Mouse (Mus musculus) heart, embryonic 14.5 days (tissue): ENCODE data around the gene Tshz2. TPM values are rescaled to one million over a fixed set of nuclear protein-coding genes. Genes with fewer than 3 reads are reported as not detected.
A peak's percentile ranks its signal among the peaks of the same experiment; 100 is the strongest.

Source experiments
- ATAC-seq: fragments of 200-750 bp; cut with Nextera tagmentation; 2 replicates; pipeline ENCODE4 v1.8.0; 2017; ENCODE audit warnings: low read depth, moderate TSS enrichment; ENCODE audit not compliant: insufficient number of reproducible peaks, insufficient read depth, low FRiP score
- H3K27ac ChIP-seq, 2 experiments: fragments of 200-500 bp in 1 of 2; fragments of 300-500 bp in 1 of 2; sonication (generic) in 1 of 2; replicated peaks in 1 of 2; 2 replicates each; pipeline ENCODE4 v1.5.1; 2012 to 2014; ENCODE audit warnings: low read depth in 2 of 2, low read length in 2 of 2, control low read depth in 1 of 2, mild to moderate bottlenecking in 1 of 2, mixed read lengths in 1 of 2; ENCODE audit not compliant: control insufficient read depth in 1 of 2, insufficient read depth in 1 of 2
- H3K27me3 ChIP-seq: fragments of 300-500 bp; sonication (generic); 2 replicates; pipeline ENCODE4 v1.6.1; 2014; ENCODE audit warnings: mild to moderate bottlenecking, low read length, control low read depth; ENCODE audit not compliant: control insufficient read depth, insufficient read depth
- H3K36me3 ChIP-seq: fragments of 300-500 bp; sonication (generic); 2 replicates; pipeline ENCODE4 v1.6.1; 2014; ENCODE audit warnings: mild to moderate bottlenecking, control low read depth, low read length, mixed read lengths; ENCODE audit not compliant: control insufficient read depth, insufficient read depth
- H3K4me1 ChIP-seq, 2 experiments: fragments of 200-500 bp in 1 of 2; fragments of 300-500 bp in 1 of 2; sonication (generic) in 1 of 2; 2 replicates each; pipeline ENCODE4 v1.6.1; 2012 to 2014; ENCODE audit warnings: low read length in 2 of 2, control low read depth in 1 of 2, mixed read lengths in 1 of 2; ENCODE audit not compliant: control insufficient read depth in 2 of 2, insufficient read depth in 2 of 2
- H3K4me2 ChIP-seq: fragments of 300-500 bp; sonication (generic); 2 replicates; pipeline ENCODE4 v1.6.1; 2014; ENCODE audit warnings: mild to moderate bottlenecking, low read length
- H3K4me3 ChIP-seq, 2 experiments: fragments of 200-500 bp in 1 of 2; fragments of 300-500 bp in 1 of 2; sonication (generic) in 1 of 2; 2 replicates each; pipeline ENCODE4 v1.5.1; 2012 to 2014; ENCODE audit warnings: low read length in 2 of 2, mild to moderate bottlenecking in 2 of 2, control low read depth in 1 of 2, low read depth in 1 of 2, moderate library complexity in 1 of 2; ENCODE audit not compliant: control insufficient read depth in 1 of 2, insufficient read depth in 1 of 2
- H3K9ac ChIP-seq: fragments of 300-500 bp; sonication (generic); 2 replicates; pipeline ENCODE4 v1.6.1; 2014; ENCODE audit warnings: mild to moderate bottlenecking, low read length
- H3K9me3 ChIP-seq: fragments of 300-500 bp; sonication (generic); 2 replicates; pipeline ENCODE4 v1.6.1; 2016; ENCODE audit warnings: low read length, control low read depth; ENCODE audit not compliant: control insufficient read depth
- WGBS: fragments of 180-500 bp; shearing (Covaris S2); extraction: QIAGEN DNeasy Blood & Tissue Kit; methylation state at CpG from one replicate; pipeline ENCODE4 v1.1.7; 2014; 5-methylcytosine and 5-hydroxymethylcytosine counted together
- polyA plus RNA-seq: library from polyadenylated mRNA; unstranded; fragments of >200 nt; fragmentation: Nextera tagmentation; extraction: Ambion mirVana; gene quantifications from 2 replicates; pipeline ENCODE4 v1.2.1, GENCODE M21; 2014

Gene Tshz2
- polyA plus RNA-seq, 1 experiment from 2014 or later: 3.4 TPM

GRCm38 (mm10) chr2:169987186-169987585, 354.4 kb downstream of the Tshz2 start:
- ATAC-seq: no peak
- no peak overlapping the region for H3K27ac ChIP-seq
- H3K4me2 ChIP-seq: peak overlapping the region; percentile 34; the same call in 1 of the 2 replicates
- H3K36me3 ChIP-seq: no peaks in the 10 kb centered on the region
- peaks cover 5% of the 10 kb centered on the region; the same call in 1 of the 2 replicates for H3K9me3 ChIP-seq
- no peaks in the 10 kb centered on the region for H3K27me3 ChIP-seq
- H3K4me1 ChIP-seq: no peaks in the 10 kb centered on the region
- WGBS: 57% methylated on average over 13 of the region's 13 CpGs
- no peak overlapping the region for H3K9ac ChIP-seq
- H3K4me3 ChIP-seq: no peak overlapping the region

GRCm38 (mm10) chr2:169989186-169989585, 356.4 kb downstream of the Tshz2 start:
- Histone ChIP-seq H3K9me3 (no peaks in the 10 kb centered on the region), H3K36me3 (no peaks in the 10 kb centered on the region), H3K27ac (no peak overlapping the region), H3K4me1 (no peaks in the 10 kb centered on the region), H3K9ac (no peak overlapping the region), H3K27me3 (no peaks in the 10 kb centered on the region), H3K4me2 (no peak overlapping the region), H3K4me3 (no peak overlapping the region)
- ATAC-seq: no peak
- 92% methylated on average over 1 of the region's 1 CpGs for WGBS

GRCm38 (mm10) chr2:169990991-169991390, 358.2 kb downstream of the Tshz2 start:
- Histone ChIP-seq H3K36me3 (no peaks in the 10 kb centered on the region), H3K4me1 (peaks cover 5 to 8% of the 10 kb centered on the region in 2 experiments; a peak in 3 of 4 replicates), H3K27ac (no peak overlapping the region), H3K27me3 (no peaks in the 10 kb centered on the region; the same call in 1 of the 2 replicates), H3K9ac (no peak overlapping the region), H3K4me2 (no peak overlapping the region), H3K9me3 (no peaks in the 10 kb centered on the region), H3K4me3 (no peak overlapping the region)
- 86% methylated on average over 7 of the region's 7 CpGs for WGBS
- ATAC-seq: no peak

GRCm38 (mm10) chr2:169995987-169996386, 363.2 kb downstream of the Tshz2 start:
- H3K9ac ChIP-seq: no peak overlapping the region
- peaks cover 9 to 27% of the 10 kb centered on the region in 2 experiments for H3K4me1 ChIP-seq
- no peak overlapping the region for H3K27ac ChIP-seq
- H3K27me3 ChIP-seq: no peaks in the 10 kb centered on the region; the same call in 1 of the 2 replicates
- no peaks in the 10 kb centered on the region for H3K9me3 ChIP-seq
- no peaks in the 10 kb centered on the region for H3K36me3 ChIP-seq
- WGBS: 19% methylated on average over 12 of the region's 12 CpGs
- ATAC-seq: no peak
- peak overlapping the region in 1 of 2 experiments; percentile 14; a peak in 1 of 4 replicates for H3K4me3 ChIP-seq
- H3K4me2 ChIP-seq: peak overlapping the region; percentile 53

- no peaks in the 10 kb centered on the region for H3K9me3 ChIP-seq
- H3K27ac ChIP-seq: no peak overlapping the region
- no peak overlapping the region for H3K9ac ChIP-seq
- H3K27me3 ChIP-seq: no peaks in the 10 kb centered on the region; the same call in 1 of the 2 replicates
- ATAC-seq: no peak
- no peaks in the 10 kb centered on the region for H3K36me3 ChIP-seq
- 0 out of 4 replicates have a peak overlapping the region, but pooled peaks of 1 of the 2 experiments have one; percentile 14 for H3K4me3 ChIP-seq
- peak overlapping the region; percentile 53 for H3K4me2 ChIP-seq
- peaks cover 9 to 27% of the 10 kb centered on the region in 2 experiments for H3K4me1 ChIP-seq
- WGBS: 49% methylated on average over 16 of the region's 16 CpGs
These were observed 363.9 kb downstream of the Tshz2 start for GRCm38 (mm10) chr2:169996501-169997237.

- H3K4me2 ChIP-seq: no peak overlapping the region
- H3K36me3 ChIP-seq: no peaks in the 10 kb centered on the region
- WGBS: 60% methylated on average over 16 of the region's 16 CpGs
- no peak for ATAC-seq
- no peak overlapping the region for H3K9ac ChIP-seq
- H3K4me3 ChIP-seq: no peak overlapping the region
- no peak overlapping the region for H3K27ac ChIP-seq
- H3K27me3 ChIP-seq: no peaks in the 10 kb centered on the region; the same call in 1 of the 2 replicates
- H3K9me3 ChIP-seq: no peaks in the 10 kb centered on the region
- peaks cover 9 to 27% of the 10 kb centered on the region in 2 experiments for H3K4me1 ChIP-seq
These were observed 364.6 kb downstream of the Tshz2 start for GRCm38 (mm10) chr2:169997276-169998049.

- Histone ChIP-seq H3K4me1 (peaks cover 9 to 27% of the 10 kb centered on the region in 2 experiments), H3K9ac (no peak overlapping the region), H3K4me2 (no peak overlapping the region), H3K27me3 (no peaks in the 10 kb centered on the region; the same call in 1 of the 2 replicates), H3K9me3 (no peaks in the 10 kb centered on the region), H3K27ac (no peak overlapping the region), H3K36me3 (no peaks in the 10 kb centered on the region), H3K4me3 (no peak overlapping the region)
- 66% methylated on average over 11 of the region's 11 CpGs for WGBS
- ATAC-seq: no peak
These were observed 366.1 kb downstream of the Tshz2 start for GRCm38 (mm10) chr2:169998878-169999337.
